Mouse (Mus musculus) olfactory bulb, adult 2 months (tissue): ENCODE measurements around the gene Eif2b5.
"Not testable (repeated sequence)": the region's sequence is repeated elsewhere in the genome, so short reads cannot be mapped to it uniquely, and the experiment has no call there.

Source experiments
- CTCF ChIP-seq: fragments of 200-500 bp; IDR thresholded peaks from 2 replicates; pipeline ENCODE4 v1.5.1; 2012; ENCODE audit warnings: low read depth, mild to moderate bottlenecking, low read length, moderate library complexity; ENCODE audit not compliant: insufficient read depth
- POLR2A ChIP-seq: fragments of 200-500 bp; IDR thresholded peaks from 2 replicates; pipeline ENCODE4 v1.6.1; 2012; ENCODE audit warnings: mild to moderate bottlenecking, low read depth, low read length, moderate library complexity; ENCODE audit not compliant: insufficient read depth

- not testable (repeated sequence) for TF ChIP-seq CTCF, POLR2A
These were observed 39.9 kb upstream of the Eif2b5 start for GRCm38 (mm10) chr16:20458736-20459135.
